Mouse (Mus musculus) heart, postnatal 0 days (tissue): ENCODE measurements at regions not wholly inside any gene's neighbourhood (a gene's known extent, or its start where the extent isn't known, plus 50 kb on each side); places are given as distances from the start of the nearest gene placed in this dataset.
"Not testable (repeated sequence)": the region's sequence is repeated elsewhere in the genome, so short reads cannot be mapped to it uniquely, and the experiment has no call there.

ENCODE experiments used
- ATAC-seq: fragments of 200-750 bp; cut with Nextera tagmentation; 2 replicates; pipeline ENCODE4 v1.8.0; 2017; ENCODE audit warnings: low read depth, moderate number of reproducible peaks, moderate library complexity; ENCODE audit not compliant: insufficient read depth
- DNase-seq: peaks from one replicate; pipeline ENCODE4 v3.0.0-alpha.2; 2016; ENCODE audit warnings: low spot score
- H3K27ac ChIP-seq: fragments of 300-500 bp; sonication (generic); 2 replicates; pipeline ENCODE4 v1.5.1; 2014; ENCODE audit warnings: low read depth, mild to moderate bottlenecking
- H3K27me3 ChIP-seq: fragments of 300-500 bp; sonication (generic); 2 replicates; pipeline ENCODE4 v1.6.1; 2014; ENCODE audit warnings: low read length, mixed read lengths; ENCODE audit not compliant: control insufficient read depth, insufficient read depth
- H3K36me3 ChIP-seq: fragments of 300-500 bp; sonication (generic); replicated peaks from 2 replicates; pipeline ENCODE4 v1.6.1; 2014; ENCODE audit warnings: low read length, mixed read lengths; ENCODE audit not compliant: control insufficient read depth, insufficient read depth
- H3K4me1 ChIP-seq: fragments of 300-500 bp; sonication (generic); 2 replicates; pipeline ENCODE4 v1.6.1; 2014; ENCODE audit warnings: antibody characterized with exemption; ENCODE audit not compliant: control insufficient read depth, insufficient read depth
- H3K4me2 ChIP-seq: fragments of 300-500 bp; sonication (generic); 2 replicates; pipeline ENCODE4 v1.6.1; 2014; ENCODE audit warnings: low read depth, mild to moderate bottlenecking, low read length, moderate library complexity
- H3K4me3 ChIP-seq: fragments of 300-500 bp; sonication (generic); 2 replicates; pipeline ENCODE4 v1.5.1; 2014; ENCODE audit warnings: low read depth, low read length
- H3K9ac ChIP-seq: fragments of 300-500 bp; sonication (generic); replicated peaks from 2 replicates; pipeline ENCODE4 v1.6.1; 2014; ENCODE audit warnings: low read depth, low read length, mixed read lengths
- H3K9me3 ChIP-seq: fragments of 300-500 bp; sonication (generic); replicated peaks from 2 replicates; pipeline ENCODE4 v1.6.1; 2016; ENCODE audit warnings: low read length; ENCODE audit not compliant: control insufficient read depth
- CTCF ChIP-seq: IDR thresholded peaks from 2 replicates; pipeline ENCODE4 v1.5.1; 2016; ENCODE audit warnings: antibody characterized with exemption, control low read depth, low read depth
- EP300 ChIP-seq: IDR thresholded peaks from 2 replicates; pipeline ENCODE4 v1.6.1; 2016; ENCODE audit warnings: antibody characterized with exemption, low read depth
- WGBS: fragments of 180-500 bp; shearing (Covaris S2); extraction: QIAGEN DNeasy Blood & Tissue Kit; methylation state at CpG from one replicate; pipeline ENCODE4 v1.1.7; 2014; 5-methylcytosine and 5-hydroxymethylcytosine counted together

- no peak overlapping the region for H3K4me3 ChIP-seq
- no peak for DNase-seq
- no peaks in the 10 kb centered on the region for H3K4me1 ChIP-seq
- H3K27ac ChIP-seq, result no peak overlapping the region
- no peak for ATAC-seq
- H3K36me3 ChIP-seq, result no peaks in the 10 kb centered on the region
- TF ChIP-seq EP300 (no peak), CTCF (no peak)
- no peaks in the 10 kb centered on the region for H3K27me3 ChIP-seq
- no peak overlapping the region for H3K4me2 ChIP-seq
- H3K9me3 ChIP-seq, result peaks cover 20% of the 10 kb centered on the region
- H3K9ac ChIP-seq, result no peak overlapping the region
Measured at GRCm38 (mm10) chr12:114462566-114462965, 918.9 kb downstream of the Adam6a start.

- Histone ChIP-seq H3K4me3 (no peak overlapping the region), H3K9me3 (no peaks in the 10 kb centered on the region), H3K4me1 (no peaks in the 10 kb centered on the region), H3K9ac (no peak overlapping the region), H3K36me3 (no peaks in the 10 kb centered on the region), H3K4me2 (no peak overlapping the region), H3K27me3 (no peaks in the 10 kb centered on the region), H3K27ac (no peak overlapping the region)
- no peak for TF ChIP-seq EP300
- TF ChIP-seq CTCF, result no peak
- 76% methylated on average over 2 of the region's 2 CpGs for WGBS
- ATAC-seq (no peak), DNase-seq (no peak)
Measured at GRCm38 (mm10) chr12:114468857-114469256, 925.1 kb downstream of the Adam6a start.

- H3K4me3 ChIP-seq, H3K27me3 ChIP-seq, H3K9me3 ChIP-seq, DNase-seq, H3K9ac ChIP-seq, H3K27ac ChIP-seq, H3K36me3 ChIP-seq, H3K4me2 ChIP-seq, H3K4me1 ChIP-seq, ATAC-seq: not testable (repeated sequence)
Measured at GRCm38 (mm10) chr12:114472678-114473077, 929.0 kb downstream of the Adam6a start.

GRCm38 (mm10) chr12:114478741-114479140 lies 935.0 kb downstream of the Adam6a start:
- Histone ChIP-seq H3K36me3 (no peaks in the 10 kb centered on the region), H3K4me3 (no peak overlapping the region), H3K4me2 (no peak overlapping the region), H3K27me3 (no peaks in the 10 kb centered on the region), H3K9me3 (peaks cover 3% of the 10 kb centered on the region; the same call in 1 of the 2 replicates), H3K4me1 (no peaks in the 10 kb centered on the region), H3K9ac (no peak overlapping the region), H3K27ac (no peak overlapping the region)
- ATAC-seq, result no peak
- WGBS, result 55% methylated on average over 3 of the region's 3 CpGs
- no peak for DNase-seq
- TF ChIP-seq CTCF (no peak), EP300 (no peak)

GRCm38 (mm10) chr12:114493500-114494031 lies 949.9 kb downstream of the Adam6a start:
- H3K9ac ChIP-seq, H3K4me1 ChIP-seq, H3K4me3 ChIP-seq, ATAC-seq, H3K9me3 ChIP-seq, H3K36me3 ChIP-seq, H3K27me3 ChIP-seq, DNase-seq, H3K4me2 ChIP-seq, H3K27ac ChIP-seq: not testable (repeated sequence)
- WGBS, result 39% methylated on average over 2 of the region's 2 CpGs

DNA sequence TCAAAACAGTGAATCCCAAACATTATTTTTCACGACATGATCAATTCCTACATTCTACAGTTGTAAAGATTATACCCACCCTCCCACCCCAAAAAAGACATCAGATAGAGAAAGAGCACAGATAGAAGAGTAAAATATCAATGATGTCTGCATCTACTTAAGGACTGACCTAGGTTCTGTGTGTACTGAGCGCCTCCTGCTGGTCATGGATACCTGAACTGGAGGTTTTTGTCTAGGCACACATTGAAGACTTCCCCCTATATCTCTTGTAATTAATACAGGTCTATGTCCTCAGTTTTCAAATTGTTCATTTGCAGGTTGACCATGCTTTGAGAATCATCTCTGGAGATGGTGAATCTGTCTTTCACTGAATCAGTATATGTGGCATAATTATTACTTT lies 952.0 kb downstream of the Adam6a start:
- TF ChIP-seq EP300 (no peak), CTCF (no peak)
- H3K9ac ChIP-seq, result no peak overlapping the region
- no peak overlapping the region for H3K27ac ChIP-seq
- no peak overlapping the region for H3K4me3 ChIP-seq
- H3K9me3 ChIP-seq, result peaks cover 4% of the 10 kb centered on the region; the same call in 1 of the 2 replicates
- H3K4me1 ChIP-seq, result no peaks in the 10 kb centered on the region
- whole genome bisulfite sequencing, result 28% methylated on average over 2 of the region's 2 CpGs
- DNase-seq, result no peak
- ATAC-seq, result no peak
- no peaks in the 10 kb centered on the region for H3K27me3 ChIP-seq
- H3K36me3 ChIP-seq, result no peaks in the 10 kb centered on the region
- H3K4me2 ChIP-seq, result no peak overlapping the region
